Mouse (Mus musculus) liver (tissue): ENCODE results near the gene Clspn.
A peak's percentile ranks its signal among the peaks of the same experiment; 100 is the strongest.

Source experiments
- DNase-seq: peaks from one replicate; pipeline ENCODE4 v3.0.0-alpha.2; 2020; ENCODE audit warnings: mixed read lengths

Gene Clspn

DNA sequence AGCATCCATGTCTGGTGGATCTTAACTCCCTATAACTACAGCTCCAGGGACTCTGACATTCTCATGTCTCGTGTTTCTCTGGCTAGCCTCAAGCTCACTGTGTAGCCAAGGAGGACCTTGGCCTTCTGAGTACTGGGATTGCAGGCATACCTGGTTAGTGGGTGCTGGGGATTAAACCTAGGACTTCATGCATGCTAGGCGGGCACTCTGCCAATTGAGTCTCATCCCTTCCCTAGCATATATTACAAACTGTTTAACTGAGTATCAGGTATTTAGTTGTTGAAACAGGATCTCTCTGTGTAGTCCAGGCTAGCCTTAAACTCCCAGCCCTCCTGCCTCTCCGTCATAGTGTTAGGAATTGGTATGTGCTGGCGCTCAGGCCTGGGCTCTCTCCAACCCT, 10.5 kb downstream of the Clspn start:
- DNase-seq: no peak

- DNase-seq: no peak
Measured at GRCm38 (mm10) chr4:126569783-126570182, 13.0 kb downstream of the Clspn start.

GRCm38 (mm10) chr4:126576281-126576680, 19.5 kb downstream of the Clspn start:
- DNase-seq: no peak

GRCm38 (mm10) chr4:126577920-126578319, 21.2 kb downstream of the Clspn start:
- DNase-seq: no peak

- DNase-seq: no peak
Measured at GRCm38 (mm10) chr4:126579077-126579476, 22.3 kb downstream of the Clspn start.

GRCm38 (mm10) chr4:126585739-126586138, 29.0 kb downstream of the Clspn start:
- no peak for DNase-seq

DNA sequence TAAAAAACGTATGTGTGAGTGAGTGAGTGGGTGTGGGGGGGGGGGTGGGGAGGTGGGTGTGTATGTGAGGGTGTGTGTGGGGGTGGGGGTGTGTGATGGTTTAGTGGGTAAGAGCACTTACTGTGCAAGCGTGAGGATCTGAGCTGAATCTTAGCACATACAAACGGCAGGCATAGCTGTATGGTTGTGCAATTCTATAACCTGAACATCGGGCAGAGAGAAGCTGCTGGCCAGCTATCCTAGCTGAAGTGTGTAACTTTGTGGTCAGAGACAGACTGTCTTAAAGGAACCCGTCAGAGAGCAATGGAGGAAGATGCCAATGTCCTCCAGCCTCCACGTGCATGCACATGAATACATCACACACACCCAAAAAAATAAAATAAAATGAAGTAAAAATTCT, 35.3 kb downstream of the Clspn start:
- DNase-seq: no peak

- DNase-seq: peak; percentile 37
Measured at GRCm38 (mm10) chr4:126599971-126600754, 43.4 kb downstream of the Clspn start.

- peak; percentile 23 for DNase-seq
Measured at GRCm38 (mm10) chr4:126601597-126602444, 45.1 kb downstream of the Clspn start.

DNA sequence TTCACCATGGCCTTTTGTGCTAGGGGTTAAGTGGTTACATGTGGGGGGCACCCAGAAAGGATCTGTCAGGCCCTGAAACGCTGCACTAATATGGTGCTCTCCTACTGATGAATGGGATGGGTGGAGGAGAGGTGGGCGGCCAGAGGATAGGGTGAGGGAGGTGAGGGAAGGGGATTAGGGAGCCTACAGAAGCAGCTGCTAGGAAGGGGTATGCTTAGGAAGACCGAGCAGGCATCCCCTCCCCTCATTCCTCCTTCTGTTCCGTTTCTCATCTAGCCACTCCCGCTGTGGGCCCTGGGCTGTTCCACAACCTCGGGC, 45.7 kb downstream of the Clspn start:
- DNase-seq: no peak

DNA sequence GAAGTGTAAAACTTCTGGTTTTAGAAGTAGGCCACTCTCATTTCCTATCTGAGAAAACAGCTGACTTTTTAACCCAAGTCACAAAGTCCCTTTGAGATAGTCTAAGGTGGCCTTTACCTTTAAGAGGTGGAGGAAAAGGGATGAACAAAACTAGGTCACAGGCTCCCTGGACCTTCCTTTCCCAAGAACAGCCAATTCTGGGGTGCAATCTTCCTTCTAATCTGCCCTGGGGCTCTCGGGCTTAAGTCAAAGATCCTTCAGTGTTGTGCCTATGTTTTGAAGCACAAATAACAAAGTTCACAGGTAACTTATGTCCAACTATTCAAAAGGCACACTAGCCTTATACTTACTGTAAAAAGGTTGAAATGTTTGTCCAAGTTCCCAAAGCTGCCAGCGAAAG, 47.4 kb downstream of the Clspn start:
- no peak for DNase-seq

DNA sequence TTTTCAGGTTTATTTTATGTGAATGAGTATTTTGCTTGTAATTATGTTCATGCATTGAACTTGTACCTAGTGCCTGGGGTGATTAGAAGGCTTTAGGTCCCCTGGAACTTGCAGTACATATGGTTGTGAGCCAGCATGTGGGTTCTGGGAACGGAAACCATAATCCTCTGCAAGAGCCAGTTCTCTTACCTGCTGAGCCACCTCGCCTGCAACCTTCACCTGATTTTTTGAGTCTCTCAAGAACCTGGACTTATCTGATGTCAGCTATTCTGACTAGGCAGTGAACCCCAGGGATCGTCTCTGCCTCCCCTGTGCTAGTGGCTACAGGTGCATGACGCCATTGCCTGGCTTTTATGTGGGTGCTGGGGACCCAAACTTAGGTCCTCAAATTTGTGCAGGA, 49.0 kb downstream of the Clspn start:
- DNase-seq: no peak

GRCm38 (mm10) chr4:126609606-126610181, 53.0 kb downstream of the Clspn start, which contains the start of gene 5730409E04Rik:
Gene 5730409E04Rik (plus strand): TSS chr4:126609818.
- peak; percentile 37 for DNase-seq

DNA sequence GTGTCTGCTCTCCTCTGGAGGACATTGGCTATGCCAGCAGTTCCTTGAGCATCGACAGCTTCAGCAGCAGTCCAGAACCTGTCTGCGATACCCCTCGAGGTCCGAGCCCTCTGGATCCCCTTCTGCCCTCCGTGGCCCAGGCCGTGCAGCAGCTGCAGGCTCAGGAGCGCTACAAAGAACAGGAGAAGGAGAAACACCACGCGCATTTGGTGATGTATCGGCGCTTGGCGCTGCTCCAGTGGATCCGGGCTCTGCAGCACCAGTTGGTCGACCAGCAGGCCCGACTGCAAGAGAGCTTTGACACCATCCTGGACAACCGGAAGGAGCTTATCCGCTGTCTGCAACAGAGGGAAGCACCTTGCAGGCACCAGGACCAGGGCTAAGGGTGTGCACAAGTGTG, 55.3 kb downstream of the Clspn start:
- no peak for DNase-seq

GRCm38 (mm10) chr4:126616312-126616711, 59.6 kb downstream of the Clspn start:
- DNase-seq: no peak

GRCm38 (mm10) chr4:126619691-126620330, 63.1 kb downstream of the Clspn start:
- no peak for DNase-seq

DNA sequence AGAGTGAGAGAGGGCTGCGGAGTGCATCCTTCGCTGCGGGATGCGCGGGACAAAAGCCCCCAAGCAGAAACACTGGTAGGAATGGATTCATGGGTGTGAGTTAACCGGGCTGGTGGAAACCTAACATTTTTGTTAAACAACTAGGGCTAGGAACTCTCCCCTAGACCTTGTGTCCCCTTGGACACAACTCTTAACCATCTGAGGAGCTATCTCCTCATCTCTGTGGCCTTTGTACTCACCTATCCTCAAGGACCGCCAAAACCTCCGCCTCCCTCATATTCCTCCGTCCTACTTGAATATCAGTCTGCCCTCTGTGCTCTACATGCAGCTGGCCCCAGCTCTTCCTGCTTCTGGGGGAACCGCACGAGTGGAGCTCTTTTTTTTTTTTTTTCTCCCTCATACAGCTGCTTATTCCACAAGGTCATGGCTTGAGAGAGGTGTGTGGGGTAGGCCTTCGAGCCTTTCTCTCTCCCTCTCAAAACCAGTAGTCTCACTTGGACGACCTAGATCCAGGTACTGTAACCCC, 63.7 kb downstream of the Clspn start:
- no peak for DNase-seq

DNA sequence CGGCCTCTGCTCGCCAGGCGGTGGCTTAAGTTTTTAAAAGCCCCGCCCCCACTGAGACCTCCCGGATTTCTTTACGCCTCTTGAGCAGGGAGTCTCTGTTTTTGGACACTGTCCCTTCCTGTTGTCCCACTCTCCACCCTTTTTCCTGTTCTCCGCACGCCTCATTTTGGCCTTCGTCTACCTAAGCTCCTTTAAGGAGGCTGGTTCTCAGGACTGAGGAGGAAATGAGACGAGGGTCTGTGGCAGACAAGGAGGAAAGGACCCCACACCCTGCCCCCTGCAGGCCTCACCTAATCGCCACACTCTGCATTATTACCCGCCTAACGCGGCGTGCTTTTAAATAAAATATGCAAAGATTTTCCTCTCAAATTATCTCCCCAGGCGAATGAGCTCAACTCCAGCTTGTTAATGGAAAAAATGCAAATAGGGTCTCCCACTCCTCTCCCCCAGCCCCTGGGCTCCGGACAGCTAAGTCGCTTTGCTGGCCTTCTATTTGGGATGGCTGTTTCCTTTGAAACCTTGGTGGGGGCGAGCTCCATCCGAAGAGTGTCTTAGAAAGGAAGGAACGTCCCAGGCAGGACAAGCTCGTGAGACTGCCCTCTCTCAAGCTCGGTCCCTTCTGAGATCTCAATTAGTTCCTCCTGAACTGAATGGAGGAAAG, 70.4 kb downstream of the Clspn start:
- no peak for DNase-seq

- no peak for DNase-seq
Measured at GRCm38 (mm10) chr4:126631922-126632321, 75.2 kb downstream of the Clspn start.

DNA sequence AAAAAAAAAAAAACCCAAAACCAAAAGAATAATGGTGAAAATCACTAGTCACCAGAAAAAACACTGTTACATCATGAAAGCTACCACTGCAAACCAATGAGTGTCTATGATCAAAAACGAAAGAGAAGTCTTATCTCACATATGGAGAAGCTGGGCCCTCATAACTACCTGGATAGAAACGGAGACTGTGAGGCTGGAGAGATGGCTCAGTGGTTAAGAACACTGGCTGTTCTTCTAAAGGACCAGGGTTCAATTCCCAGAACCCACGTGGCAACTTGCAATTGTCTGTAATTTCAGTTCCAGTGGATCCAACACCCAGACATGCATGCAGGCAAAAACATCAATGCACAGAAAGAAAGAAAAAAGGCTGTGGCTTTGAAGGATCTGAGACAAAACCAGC, 75.9 kb downstream of the Clspn start:
- no peak for DNase-seq

GRCm38 (mm10) chr4:126636330-126636729, 79.6 kb downstream of the Clspn start:
- no peak for DNase-seq

DNA sequence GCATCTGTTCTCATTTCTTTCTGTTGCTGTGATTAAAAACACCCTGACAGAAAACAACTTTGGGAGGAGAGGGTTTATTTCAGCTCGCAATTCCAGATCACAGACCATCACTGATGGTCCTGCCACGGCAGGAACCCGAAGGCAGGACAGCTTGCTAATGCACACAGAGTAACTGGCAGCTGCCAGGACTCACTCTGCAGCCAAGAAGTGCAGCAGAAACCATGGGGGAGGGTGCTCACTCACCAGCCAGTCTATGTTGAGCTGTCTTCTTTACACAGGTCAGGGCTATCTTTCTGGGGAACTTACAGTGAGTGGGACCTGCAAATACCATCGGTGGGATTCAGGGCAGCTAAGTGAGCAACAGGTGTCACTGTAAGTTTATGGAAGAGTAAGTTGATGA, 80.7 kb downstream of the Clspn start:
- DNase-seq: no peak

DNA sequence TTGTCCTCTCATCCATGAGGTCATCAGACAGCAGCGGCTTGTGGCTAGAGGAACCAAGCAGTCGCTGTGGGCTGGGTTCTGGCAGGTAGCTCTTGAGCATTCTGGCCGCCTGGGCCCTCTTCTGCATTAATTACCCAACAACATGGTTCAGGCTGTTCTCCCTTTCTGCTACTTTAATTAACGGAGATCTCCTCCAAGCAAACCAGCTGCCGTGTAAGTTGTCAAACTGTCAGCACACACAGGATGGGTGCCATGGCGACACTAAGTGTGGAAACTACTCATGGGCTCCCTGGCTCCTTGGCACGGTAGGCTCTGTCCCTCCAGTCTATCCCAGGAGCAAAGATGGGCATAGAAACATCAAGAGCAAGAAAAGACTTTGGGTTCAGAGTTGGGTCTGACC, 82.6 kb downstream of the Clspn start:
- no peak for DNase-seq
